Mouse (Mus musculus) gastrocnemius, postnatal 36 days (tissue): Measurements from ENCODE around the gene Vmn2r19. TPM values are rescaled to one million over a fixed set of nuclear protein-coding genes. Genes with fewer than 3 reads are reported as not detected.
"Not testable (repeated sequence)": the region's sequence is repeated elsewhere in the genome, so short reads cannot be mapped to it uniquely, and the experiment has no call there.

ENCODE experiments used
- DNase-seq, 2 experiments: peaks; one replicate each; pipeline ENCODE4 v3.0.0; 2022
- intact Hi-C: fragments of 180-260 bp; cut with DNase I; formaldehyde crosslinking; loops from one replicate; pipeline ENCODE4 v1.15.1; 2025
- long read RNA-seq, 2 experiments: library from polyadenylated mRNA; stranded (forward); transcript quantifications; one replicate each; pipeline ENCODE4 v2.0.0; 2021
- total RNA-seq, 2 experiments: library from RNA; stranded (reverse); gene quantifications; 2 replicates each; pipeline ENCODE4 v1.2.3; 2021

Gene Vmn2r19
- not detected for total RNA-seq
- long read RNA-seq, experiment 1 = 0 reads
- long read RNA-seq, experiment 2 = 0 reads

DNA sequence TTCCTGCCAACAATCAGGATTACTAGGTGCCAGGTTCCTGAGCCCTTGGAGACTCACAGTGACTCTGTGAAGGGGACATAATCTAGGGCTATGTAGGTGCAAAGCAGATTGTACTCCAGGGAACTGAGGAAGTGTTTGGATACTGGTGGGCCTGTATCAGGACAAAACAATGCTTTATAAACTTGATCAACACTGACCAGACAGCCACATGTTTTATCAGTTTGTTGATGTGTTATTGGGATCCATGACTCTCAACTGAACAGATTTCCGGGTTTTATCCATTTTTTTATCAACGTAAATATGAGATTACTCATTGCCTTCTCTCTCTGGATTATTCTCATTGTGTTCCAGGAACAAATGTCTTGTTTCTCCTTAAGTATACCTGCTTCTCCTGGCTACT, at the start of gene Vmn2r19:
Gene Vmn2r19 (plus strand): TSS at position 301 of the 400 bp plus-strand sequence.
- intact Hi-C loops = no loop called here
- DNase-seq = no peak

DNA sequence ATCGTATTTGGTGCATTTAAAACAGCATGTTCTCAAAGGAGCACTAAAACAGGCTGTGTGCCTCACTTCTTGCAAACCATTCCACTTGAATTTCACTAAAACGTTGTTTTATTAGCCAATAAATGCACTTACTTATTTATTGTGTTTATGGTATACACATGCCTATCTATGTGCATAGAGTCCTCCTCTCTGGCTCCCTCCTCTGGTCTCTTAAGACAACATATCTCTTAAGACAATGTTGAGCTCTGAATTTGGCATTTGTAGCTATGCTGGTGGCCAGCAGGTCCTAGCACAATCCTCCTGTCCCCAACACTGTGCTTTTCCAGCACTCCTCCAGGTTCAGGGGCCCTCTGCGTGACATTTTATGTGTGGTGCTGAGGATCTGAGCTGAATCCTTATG, 49.2 kb upstream of the Vmn2r19 start:
- DNase-seq = no peak
- intact Hi-C loops = no loop called here

GRCm38 (mm10) chr6:123259889-123260603, 48.1 kb upstream of the Vmn2r19 start:
- intact Hi-C loops = no loop called here
- no peak for DNase-seq

DNA sequence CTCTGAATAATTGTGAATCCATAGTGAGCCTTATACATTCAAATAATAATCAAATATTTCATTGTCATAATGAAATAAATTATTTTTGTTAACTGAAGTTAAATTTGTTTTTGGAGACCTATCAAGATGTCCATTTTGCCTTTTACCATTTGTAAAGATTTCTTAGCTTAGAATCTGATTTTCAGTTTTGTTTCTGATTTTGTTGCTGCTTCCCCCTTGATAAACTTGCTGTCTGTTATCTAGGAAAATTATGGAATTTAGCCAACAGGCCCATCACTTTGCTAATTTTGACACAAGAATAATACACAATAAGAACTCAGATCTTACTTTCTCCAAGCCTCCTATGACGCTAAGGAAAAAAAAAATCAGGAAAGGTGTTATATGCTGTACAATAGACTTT, 47.3 kb upstream of the Vmn2r19 start:
- intact Hi-C loops = no loop called here
- no peak for DNase-seq

GRCm38 (mm10) chr6:123261555-123262161, 46.5 kb upstream of the Vmn2r19 start, which contains the start of gene Clec4d:
Clec4d (plus strand) TSS chr6:123262111.
- intact Hi-C loops = no loop called here

DNA sequence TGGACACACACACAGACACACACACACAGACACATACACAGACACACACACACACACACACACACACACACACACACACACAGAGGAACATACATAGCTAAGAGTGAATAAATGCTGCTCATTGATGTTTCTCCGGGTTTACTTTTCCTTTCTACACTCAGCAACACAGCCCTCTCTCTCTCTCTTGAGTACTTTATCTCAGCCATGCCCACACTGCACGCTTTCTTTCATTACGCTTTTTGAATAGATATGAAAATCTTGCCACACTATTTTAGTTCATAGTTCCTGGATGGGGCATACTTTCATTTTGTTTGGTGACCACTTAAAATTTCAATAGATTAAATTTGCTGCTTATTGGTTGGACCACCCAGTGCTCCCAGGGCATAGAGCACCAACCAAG, 43.9 kb upstream of the Vmn2r19 start:
- DNase-seq = no peak
- intact Hi-C loops = no loop called here

More at GRCm38 (mm10) chr6:123261555-123262161, 46.5 kb upstream of the Vmn2r19 start, which contains the start of gene Clec4d:
- no peak for DNase-seq

- no peak for DNase-seq
- intact Hi-C loops = no loop called here
Observed at GRCm38 (mm10) chr6:123265809-123266208, 42.3 kb upstream of the Vmn2r19 start.

DNA sequence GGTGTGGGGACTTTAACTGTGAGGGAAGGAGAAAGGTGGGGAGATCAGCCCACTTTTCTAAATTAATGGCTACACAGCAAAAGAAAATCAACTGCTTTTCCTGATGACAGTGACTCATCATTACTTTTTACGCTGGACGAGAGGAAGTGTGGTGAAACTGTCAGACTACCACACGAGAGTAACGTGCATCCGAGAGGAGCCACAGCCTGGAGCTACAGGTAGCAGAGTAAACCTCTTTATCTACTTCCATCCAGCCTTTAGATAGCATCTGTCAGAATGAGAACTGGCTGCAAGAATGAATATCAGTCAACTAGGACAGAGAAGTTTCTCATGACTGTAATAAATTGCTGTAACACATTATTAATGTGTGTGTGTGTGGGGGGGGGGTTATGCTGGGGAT, 41.2 kb upstream of the Vmn2r19 start:
- DNase-seq = no peak
- intact Hi-C loops = no loop called here

- intact Hi-C loops = no loop called here
- no peak for DNase-seq
Observed at GRCm38 (mm10) chr6:123279443-123279842, 28.7 kb upstream of the Vmn2r19 start.

DNA sequence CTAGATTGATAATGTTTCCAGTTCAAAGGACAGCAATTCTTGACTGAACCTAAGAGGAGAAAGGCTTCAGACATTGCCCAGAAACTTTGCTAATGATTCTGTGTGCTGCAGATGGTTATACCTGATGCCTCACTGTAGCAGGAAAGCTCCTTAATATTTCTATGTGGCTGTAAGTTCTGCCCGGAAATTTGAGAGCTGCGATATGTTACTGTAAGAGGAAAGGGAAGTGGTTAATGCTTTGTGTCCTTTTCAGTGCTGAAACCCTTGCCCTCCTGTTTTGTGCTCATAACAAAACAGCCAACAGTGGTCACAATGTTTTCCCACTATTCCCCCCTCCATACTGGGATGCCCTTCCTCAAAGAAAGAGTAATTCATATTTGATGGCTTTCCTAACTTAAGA, 21.8 kb upstream of the Vmn2r19 start:
- no peak for DNase-seq
- intact Hi-C loops = no loop called here

GRCm38 (mm10) chr6:123288931-123289330, 19.2 kb upstream of the Vmn2r19 start:
- intact Hi-C loops = no loop called here
- no peak for DNase-seq

- DNase-seq = no peak
- intact Hi-C loops = no loop called here
Observed at GRCm38 (mm10) chr6:123289753-123290152, 18.4 kb upstream of the Vmn2r19 start, which contains the start of gene Clec4e. Clec4e (minus strand) TSS chr6:123289870.

GRCm38 (mm10) chr6:123292751-123293400, 15.3 kb upstream of the Vmn2r19 start:
- no peak for DNase-seq
- intact Hi-C loops = no loop called here

- DNase-seq, intact Hi-C loops: not testable (repeated sequence)
Observed at GRCm38 (mm10) chr6:123293509-123293908, 14.6 kb upstream of the Vmn2r19 start.

GRCm38 (mm10) chr6:123296687-123297086, 11.4 kb upstream of the Vmn2r19 start:
- intact Hi-C loops = no loop called here
- no peak for DNase-seq

DNA sequence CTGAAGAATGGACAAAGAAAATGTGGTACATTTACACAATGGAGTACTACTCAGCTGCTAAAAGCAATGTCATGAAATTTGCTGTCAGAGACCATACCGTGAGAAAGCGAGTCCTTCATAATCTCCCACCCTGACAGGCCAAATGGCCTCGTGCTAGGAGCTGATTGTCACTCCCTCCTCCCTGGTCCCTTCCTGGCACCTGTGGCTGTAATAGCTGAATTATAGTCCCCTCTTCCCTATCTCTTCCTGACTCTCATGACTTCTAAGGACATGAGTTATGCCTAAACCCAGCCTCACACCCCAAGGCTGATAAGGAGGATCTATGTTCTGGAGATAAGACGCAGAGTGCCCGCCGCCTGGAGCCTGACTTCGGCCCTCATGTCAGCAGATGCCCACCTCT, 1.8 kb upstream of the Vmn2r19 start:
- intact Hi-C loops, DNase-seq: not testable (repeated sequence)

GRCm38 (mm10) chr6:123332503-123332902, 24.4 kb downstream of the Vmn2r19 start:
- intact Hi-C loops = no loop called here
- DNase-seq = no peak

DNA sequence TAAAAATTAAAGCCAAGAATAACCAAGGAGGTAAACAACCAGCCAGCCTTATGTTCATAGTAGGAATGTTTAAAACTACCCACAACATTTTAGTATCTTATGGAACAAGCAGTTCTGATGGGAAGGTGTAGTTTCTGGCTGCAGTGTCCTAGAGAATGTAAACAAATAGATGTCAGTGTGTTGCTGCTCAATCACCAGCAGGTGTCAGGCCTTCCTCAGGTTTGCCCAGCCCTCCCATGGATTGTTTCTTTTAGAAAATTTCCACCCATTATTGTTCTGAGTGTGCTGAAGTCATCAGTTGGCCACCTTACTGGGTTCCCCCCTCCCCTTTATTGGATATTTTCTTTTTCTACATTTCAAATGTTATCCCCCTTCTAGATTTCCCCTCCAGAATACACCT, 32.0 kb downstream of the Vmn2r19 start:
- DNase-seq = no peak
- intact Hi-C loops = no loop called here

- no peak for DNase-seq
- intact Hi-C loops = no loop called here
Observed at GRCm38 (mm10) chr6:123346141-123346540, 38.0 kb downstream of the Vmn2r19 start.
